8 mouse cellular contexts compared by ENCODE assay signal in the genomic region with DNA sequence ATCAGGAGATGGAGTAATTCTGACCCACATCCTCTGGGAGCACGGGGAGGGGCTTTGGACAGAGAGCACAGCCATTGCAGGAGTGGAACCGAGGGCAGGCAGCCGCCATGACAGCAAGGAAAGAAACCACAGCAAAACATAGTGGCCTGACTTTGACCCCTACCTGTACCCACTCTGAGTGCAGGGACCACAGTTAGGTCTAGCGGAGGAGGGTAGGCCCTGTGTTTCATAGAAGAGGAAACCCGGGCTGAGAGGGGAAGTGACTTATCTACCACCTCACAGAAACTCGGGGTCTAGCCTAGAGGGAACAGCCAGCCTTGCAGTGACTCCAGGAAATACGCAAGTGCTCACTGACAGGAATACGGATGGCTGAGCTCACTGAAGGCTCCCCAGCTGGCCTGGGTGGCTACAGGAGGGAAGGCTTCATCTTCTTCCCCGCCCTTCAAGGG. TPM values are rescaled to one million over a fixed set of nuclear protein-coding genes. Genes with fewer than 3 reads are reported as not detected.
A peak's percentile ranks its signal among the peaks of the same experiment; 100 is the strongest.
DNase-seq lines count a peak whose midpoint lies in the region; ATAC-seq lines count a peak whose summit lies in the region.

No protein-coding gene starts in this region.

- H3K27me3 ChIP-seq in forebrain, embryonic 10.5 days (ENCODE audit: poor library complexity, severe bottlenecking): 0 out of 2 replicates have a peak, but pooled peaks cover 8% of the 10 kb centered on the region
- no peaks in the 10 kb centered on the region for H3K27me3 ChIP-seq in forebrain, embryonic 15.5 days
- no peaks in the 10 kb centered on the region for H3K27me3 ChIP-seq in forebrain, embryonic 16.5 days (replicated peaks; ENCODE audit: control insufficient read depth, insufficient read depth, low read length)
- H3K27me3 ChIP-seq in liver, embryonic 15.5 days: no peaks in the 10 kb centered on the region
- no peaks in the 10 kb centered on the region for H3K27me3 ChIP-seq in neural tube, embryonic 12.5 days (replicated peaks)

- H3K9ac ChIP-seq in forebrain, embryonic 15.5 days (replicated peaks): no peak overlapping the region
- H3K9ac ChIP-seq in forebrain, embryonic 16.5 days (replicated peaks; ENCODE audit: low read depth, low read length): no peak overlapping the region
- H3K9ac ChIP-seq in liver, embryonic 15.5 days: peak overlapping the region; percentile 93
- peak overlapping the region; percentile 70 for H3K9ac ChIP-seq in neural tube, embryonic 12.5 days

- peaks cover 62% of the 10 kb centered on the region for H3K4me1 ChIP-seq in forebrain, embryonic 10.5 days
- H3K4me1 ChIP-seq in forebrain, embryonic 15.5 days: peaks cover 22% of the 10 kb centered on the region
- H3K4me1 ChIP-seq in forebrain, embryonic 16.5 days (replicated peaks; ENCODE audit: control insufficient read depth, insufficient read depth, low read length): peaks cover 15% of the 10 kb centered on the region
- H3K4me1 ChIP-seq in liver, embryonic 15.5 days (replicated peaks): peaks cover 71% of the 10 kb centered on the region
- peaks cover 16% of the 10 kb centered on the region for H3K4me1 ChIP-seq in neural tube, embryonic 12.5 days

- 66% methylated on average over 9 of the region's 9 CpGs for WGBS in forebrain, embryonic 10.5 days
- 63% methylated on average over 9 of the region's 9 CpGs for WGBS in forebrain, embryonic 15.5 days
- WGBS in forebrain, embryonic 16.5 days: 68% methylated on average over 9 of the region's 9 CpGs
- 9% methylated on average over 9 of the region's 9 CpGs for WGBS in liver, embryonic 15.5 days (ENCODE audit: insufficient replicate concordance)
- whole genome bisulfite sequencing in neural tube, embryonic 12.5 days: 59% methylated on average over 9 of the region's 9 CpGs

- no peaks in the 10 kb centered on the region for H3K36me3 ChIP-seq in forebrain, embryonic 10.5 days (replicated peaks)
- no peaks in the 10 kb centered on the region for H3K36me3 ChIP-seq in forebrain, embryonic 15.5 days
- no peaks in the 10 kb centered on the region for H3K36me3 ChIP-seq in forebrain, embryonic 16.5 days (ENCODE audit: control insufficient read depth, insufficient read depth)
- peaks cover 21% of the 10 kb centered on the region for H3K36me3 ChIP-seq in liver, embryonic 15.5 days (replicated peaks)
- H3K36me3 ChIP-seq in neural tube, embryonic 12.5 days: no peaks in the 10 kb centered on the region

- H3K9me3 ChIP-seq in forebrain, embryonic 10.5 days: no peaks in the 10 kb centered on the region
- no peaks in the 10 kb centered on the region for H3K9me3 ChIP-seq in forebrain, embryonic 15.5 days
- no peaks in the 10 kb centered on the region for H3K9me3 ChIP-seq in forebrain, embryonic 16.5 days (ENCODE audit: control insufficient read depth, low read length)
- H3K9me3 ChIP-seq in liver, embryonic 15.5 days (replicated peaks): no peaks in the 10 kb centered on the region
- H3K9me3 ChIP-seq in neural tube, embryonic 12.5 days: no peaks in the 10 kb centered on the region

- peak overlapping the region; percentile 87; the same call in 1 of the 2 replicates for H3K27ac ChIP-seq in forebrain, embryonic 10.5 days
- no peak overlapping the region for H3K27ac ChIP-seq in forebrain, embryonic 15.5 days (replicated peaks)
- H3K27ac ChIP-seq in forebrain, embryonic 16.5 days (ENCODE audit: low read length): no peak overlapping the region
- H3K27ac ChIP-seq in liver, embryonic 15.5 days (replicated peaks): peak overlapping the region; percentile 96
- no peak overlapping the region for H3K27ac ChIP-seq in neural tube, embryonic 12.5 days

- no peak for DNase-seq in forebrain, embryonic 10.5 days (ENCODE audit: extremely low spot score, low spot score)
- DNase-seq in induced T-regulatory cell, adult 2 months (ENCODE audit: low read depth): peak; percentile 75
- DNase-seq in right cerebral cortex, adult 2 months (ENCODE audit: low spot score in 2 of 2): no peak
- DNase-seq in layer of hippocampus, postnatal 10 days (ENCODE audit: low spot score in 2 of 2): no peak

- H3K4me2 ChIP-seq in forebrain, embryonic 15.5 days (replicated peaks): no peak overlapping the region
- H3K4me2 ChIP-seq in forebrain, embryonic 16.5 days (ENCODE audit: low read length): no peak overlapping the region
- H3K4me2 ChIP-seq in liver, embryonic 15.5 days: peak overlapping the region; percentile 84
- peak overlapping the region; percentile 68 for H3K4me2 ChIP-seq in neural tube, embryonic 12.5 days (replicated peaks)

- no peak for ATAC-seq in forebrain, embryonic 15.5 days (replicated peaks)
- ATAC-seq in forebrain, embryonic 16.5 days: no peak
- ATAC-seq in liver, embryonic 15.5 days (ENCODE audit: insufficient read depth): no peak
- ATAC-seq in neural tube, embryonic 12.5 days (ENCODE audit: low FRiP score, low read depth): no peak

- H3K4me3 ChIP-seq in forebrain, embryonic 10.5 days: peak overlapping the region; percentile 69
- H3K4me3 ChIP-seq in forebrain, embryonic 15.5 days: no peak overlapping the region
- peak overlapping the region; percentile 63; the same call in 1 of the 2 replicates for H3K4me3 ChIP-seq in forebrain, embryonic 16.5 days (replicated peaks; ENCODE audit: low read length)
- peak overlapping the region; percentile 87 for H3K4me3 ChIP-seq in liver, embryonic 15.5 days (replicated peaks)
- 0 out of 2 replicates have a peak overlapping the region, but pooled peaks have one; percentile 61 for H3K4me3 ChIP-seq in neural tube, embryonic 12.5 days

RNA-seq across cellular contexts. Expression of gene Plekho2, which starts 1.0 kb away (rescaled TPM):
- polyA plus RNA-seq in forebrain, embryonic 10.5 days (2016; fragmentation: Nextera tagmentation; extraction: Ambion mirVana): 11.1 and 11.9 TPM in 2 replicates
- 5.1 and 5.2 TPM in 2 replicates for polyA plus RNA-seq in forebrain, embryonic 15.5 days (2015; fragmentation: Nextera tagmentation; extraction: Ambion mirVana)
- 4.7 and 5.7 TPM in 2 replicates for polyA plus RNA-seq in forebrain, embryonic 16.5 days (2015; fragmentation: Nextera tagmentation; extraction: Ambion mirVana)
- polyA plus RNA-seq in liver, embryonic 15.5 days (2015; fragmentation: Nextera tagmentation; extraction: Ambion mirVana): 27.0 and 27.3 TPM in 2 replicates
- 11.6 and 12.4 TPM in 2 replicates for polyA plus RNA-seq in neural tube, embryonic 12.5 days (2016; fragmentation: Nextera tagmentation; extraction: Ambion mirVana)
- 1 to 10 TPM; 5.6 to 8.4 TPM for total RNA-seq in layer of hippocampus, postnatal 10 days (2021)

RNA-seq across cellular contexts. Expression of gene Pif1, which starts 8.1 kb away (rescaled TPM):
- polyA plus RNA-seq in forebrain, embryonic 10.5 days (2016; fragmentation: Nextera tagmentation; extraction: Ambion mirVana): 30.9 and 31.9 TPM in 2 replicates
- 11.8 and 12.4 TPM in 2 replicates for polyA plus RNA-seq in forebrain, embryonic 15.5 days (2015; fragmentation: Nextera tagmentation; extraction: Ambion mirVana)
- polyA plus RNA-seq in forebrain, embryonic 16.5 days (2015; fragmentation: Nextera tagmentation; extraction: Ambion mirVana): 8.9 and 10.2 TPM in 2 replicates
- 10.0 and 13.2 TPM in 2 replicates for polyA plus RNA-seq in liver, embryonic 15.5 days (2015; fragmentation: Nextera tagmentation; extraction: Ambion mirVana)
- 14.7 and 15.8 TPM in 2 replicates for polyA plus RNA-seq in neural tube, embryonic 12.5 days (2016; fragmentation: Nextera tagmentation; extraction: Ambion mirVana)
- total RNA-seq in layer of hippocampus, postnatal 10 days (2021): 1 to 10 TPM; 1.1 to 1.4 TPM

RNA-seq across cellular contexts. Expression of gene Rbpms2, which starts 50.6 kb away (rescaled TPM):
- 24.2 and 24.7 TPM in 2 replicates for polyA plus RNA-seq in forebrain, embryonic 10.5 days (2016; fragmentation: Nextera tagmentation; extraction: Ambion mirVana)
- 3.3 and 3.6 TPM in 2 replicates for polyA plus RNA-seq in forebrain, embryonic 15.5 days (2015; fragmentation: Nextera tagmentation; extraction: Ambion mirVana)
- polyA plus RNA-seq in forebrain, embryonic 16.5 days (2015; fragmentation: Nextera tagmentation; extraction: Ambion mirVana): 3.2 and 3.4 TPM in 2 replicates
- polyA plus RNA-seq in liver, embryonic 15.5 days (2015; fragmentation: Nextera tagmentation; extraction: Ambion mirVana): 11.3 and 11.8 TPM in 2 replicates
- polyA plus RNA-seq in neural tube, embryonic 12.5 days (2016; fragmentation: Nextera tagmentation; extraction: Ambion mirVana): 10.2 and 10.3 TPM in 2 replicates
- 1 to 10 TPM; 1.9 to 2.4 TPM for total RNA-seq in layer of hippocampus, postnatal 10 days (2021)

RNA-seq across cellular contexts. Expression of gene Ankdd1a, which starts 58.8 kb away (rescaled TPM):
- not detected in 2 replicates for polyA plus RNA-seq in forebrain, embryonic 10.5 days (2016; fragmentation: Nextera tagmentation; extraction: Ambion mirVana)
- 0.23 and 0.26 TPM in 2 replicates for polyA plus RNA-seq in forebrain, embryonic 15.5 days (2015; fragmentation: Nextera tagmentation; extraction: Ambion mirVana)
- 0.24 and 0.46 TPM in 2 replicates for polyA plus RNA-seq in forebrain, embryonic 16.5 days (2015; fragmentation: Nextera tagmentation; extraction: Ambion mirVana)
- 0.09 TPM in 1 of 2 replicates, not detected in the other for polyA plus RNA-seq in liver, embryonic 15.5 days (2015; fragmentation: Nextera tagmentation; extraction: Ambion mirVana)
- 0.38 TPM in 1 of 2 replicates, not detected in the other for polyA plus RNA-seq in neural tube, embryonic 12.5 days (2016; fragmentation: Nextera tagmentation; extraction: Ambion mirVana)
- total RNA-seq in layer of hippocampus, postnatal 10 days (2021): 1 to 10 TPM; 1.5 to 2.0 TPM

Comparison
In these comparisons a context has a peak if more than half of its experiments do, and no peak if none do; other contexts are left out.
1. H3K27ac ChIP-seq: peak in forebrain, embryonic 10.5 days (single experiment) and liver, embryonic 15.5 days (single experiment); none in forebrain, embryonic 15.5 days (single experiment), forebrain, embryonic 16.5 days (single experiment) and neural tube, embryonic 12.5 days (single experiment).
2. H3K4me2 ChIP-seq: peak in liver, embryonic 15.5 days (single experiment) and neural tube, embryonic 12.5 days (single experiment); none in forebrain, embryonic 15.5 days (single experiment) and forebrain, embryonic 16.5 days (single experiment).
3. H3K9ac ChIP-seq: peak in liver, embryonic 15.5 days (single experiment) and neural tube, embryonic 12.5 days (single experiment); none in forebrain, embryonic 15.5 days (single experiment) and forebrain, embryonic 16.5 days (single experiment).